Mouse (Mus musculus) adrenal gland, postnatal 14 days (tissue): ENCODE data around the gene Dhx32. TPM values are rescaled to one million over a fixed set of nuclear protein-coding genes. Genes with fewer than 3 reads are reported as not detected.
"Not testable (repeated sequence)": the region's sequence is repeated elsewhere in the genome, so short reads cannot be mapped to it uniquely, and the experiment has no call there.

Experiments used
- DNase-seq: peaks from one replicate; pipeline ENCODE4 v3.0.0; 2021; ENCODE audit warnings: mixed read lengths
- total RNA-seq: library from RNA; stranded (reverse); gene quantifications from 2 replicates; pipeline ENCODE4 v1.2.3, GENCODE M21; 2021

The Dhx32 gene
- total RNA-seq, 1 experiment from 2014 or later, result 41.6 TPM

GRCm38 (mm10) chr7:133729351-133729750 lies 53.2 kb downstream of the Dhx32 start:
- no peak for DNase-seq

DNA sequence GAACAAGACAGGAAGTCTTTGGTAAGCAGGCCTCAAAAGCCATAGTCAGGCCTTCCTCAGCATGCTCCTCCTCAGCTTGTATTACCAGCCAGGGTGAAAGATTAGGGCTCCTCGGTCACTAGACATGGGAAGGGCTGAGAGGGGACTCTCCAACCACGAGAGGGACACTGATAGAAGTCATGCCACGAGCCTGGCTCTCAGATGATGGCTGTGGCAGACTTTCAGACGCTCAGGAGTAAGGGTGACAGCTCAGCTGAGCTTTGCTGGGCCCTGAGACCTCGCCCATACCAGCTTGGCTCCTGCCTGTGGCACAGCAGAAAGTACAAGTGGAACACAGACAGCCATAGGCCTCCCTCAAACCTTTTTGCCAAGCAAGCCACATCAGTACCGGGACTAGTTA lies 55.5 kb downstream of the Dhx32 start:
- DNase-seq, result no peak

DNA sequence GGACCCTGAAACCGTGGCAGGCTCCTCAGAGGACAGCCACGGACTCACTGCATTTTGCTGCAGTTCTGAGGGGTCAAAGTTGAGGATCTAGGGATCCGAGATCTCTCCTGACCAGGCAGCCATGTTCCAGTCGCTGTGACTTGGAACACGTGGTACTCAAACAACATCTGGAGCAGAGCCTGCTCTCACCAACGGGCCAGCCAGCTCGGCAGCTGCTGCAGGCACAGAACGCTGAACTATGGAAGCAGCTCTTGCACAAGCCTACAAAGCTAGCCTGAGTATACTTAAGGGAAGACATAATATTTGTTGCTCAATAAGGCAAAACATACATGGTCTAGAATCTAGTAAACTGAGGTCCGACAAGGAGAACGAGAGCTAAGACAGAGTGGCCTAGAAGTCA lies 57.0 kb downstream of the Dhx32 start:
- peak; percentile 47 for DNase-seq

DNA sequence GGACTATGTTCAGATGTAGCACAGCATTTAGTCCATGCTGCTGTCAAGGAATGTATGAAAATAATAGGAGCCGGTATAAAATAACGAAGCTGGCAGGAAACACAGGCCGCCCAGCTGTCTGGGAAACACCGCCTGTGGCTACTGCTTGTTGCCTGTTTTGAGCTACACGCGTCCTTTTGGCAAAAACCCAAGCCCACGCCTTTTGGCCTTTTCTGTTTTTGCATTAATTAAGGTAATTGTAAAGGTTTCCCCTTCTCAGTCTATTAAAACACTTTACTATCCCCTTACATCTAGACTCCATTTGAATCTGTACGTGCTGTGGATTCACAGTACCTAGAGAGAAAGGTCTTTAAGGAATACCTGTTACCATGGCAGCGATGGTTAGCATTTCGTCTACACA lies 57.7 kb downstream of the Dhx32 start:
- no peak for DNase-seq

DNA sequence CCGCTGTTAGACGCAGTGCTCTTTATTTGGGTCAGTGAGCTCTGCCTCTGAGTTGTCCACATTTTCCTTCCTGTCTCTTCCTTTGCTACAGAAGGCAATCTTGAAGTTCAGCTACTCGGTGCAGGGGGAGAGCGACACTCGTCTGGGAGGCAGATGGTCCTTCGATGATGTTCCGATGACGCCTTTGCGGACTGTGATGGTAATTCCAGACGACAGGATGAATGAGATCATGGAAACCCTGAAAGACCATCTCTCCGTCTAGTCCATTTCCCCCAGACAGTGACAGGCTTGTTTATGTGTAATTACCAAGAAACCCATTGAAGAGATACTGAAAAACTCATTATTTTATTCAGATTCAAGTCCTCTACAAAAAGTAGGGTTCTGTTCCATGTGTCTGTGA lies 61.9 kb downstream of the Dhx32 start:
- DNase-seq, result no peak

DNA sequence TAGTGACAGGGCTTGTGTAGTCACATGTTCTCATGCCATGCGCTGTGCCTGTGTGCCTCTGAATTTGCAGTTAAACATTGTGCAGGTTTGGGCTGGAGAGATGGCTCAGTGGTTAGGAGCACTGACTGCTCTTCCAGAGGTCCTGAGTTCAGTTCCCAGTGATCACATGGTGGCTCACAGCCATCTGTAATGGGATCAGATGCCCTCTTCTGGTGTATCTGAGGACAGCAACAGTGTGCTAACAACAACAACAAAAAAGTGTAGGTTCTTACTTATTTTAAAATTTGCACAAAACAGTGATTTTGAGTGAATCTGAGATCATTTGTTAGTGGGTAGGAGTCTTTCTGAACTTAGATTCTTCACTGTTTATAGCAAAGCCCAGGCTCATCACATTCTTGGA lies 63.9 kb downstream of the Dhx32 start:
- DNase-seq, result no peak

GRCm38 (mm10) chr7:133715387-133715786 lies 67.1 kb downstream of the Dhx32 start:
- DNase-seq, result peak; percentile 55

DNA sequence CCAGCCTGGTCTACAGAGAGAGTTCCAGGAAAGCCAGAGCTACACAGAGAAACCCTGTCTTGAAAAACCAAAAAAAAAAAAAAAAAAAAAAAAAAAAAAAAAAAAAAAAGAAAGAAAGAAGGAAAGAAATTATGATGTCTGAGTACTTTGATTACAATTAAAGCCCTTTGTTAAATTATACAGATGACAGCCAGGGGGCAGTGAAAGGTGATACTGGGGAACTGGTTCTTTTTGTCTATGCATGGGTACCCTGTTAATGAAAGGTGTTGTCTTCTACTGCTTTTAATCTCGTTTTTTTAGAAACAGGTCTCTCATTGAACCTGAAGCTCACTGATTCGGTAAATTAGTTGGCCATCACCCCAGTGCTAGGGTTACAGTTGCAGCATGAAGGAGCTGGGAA lies 75.2 kb downstream of the Dhx32 start:
- DNase-seq, result no peak

- DNase-seq, result no peak
Measured at GRCm38 (mm10) chr7:133703906-133704305, 78.6 kb downstream of the Dhx32 start.

DNA sequence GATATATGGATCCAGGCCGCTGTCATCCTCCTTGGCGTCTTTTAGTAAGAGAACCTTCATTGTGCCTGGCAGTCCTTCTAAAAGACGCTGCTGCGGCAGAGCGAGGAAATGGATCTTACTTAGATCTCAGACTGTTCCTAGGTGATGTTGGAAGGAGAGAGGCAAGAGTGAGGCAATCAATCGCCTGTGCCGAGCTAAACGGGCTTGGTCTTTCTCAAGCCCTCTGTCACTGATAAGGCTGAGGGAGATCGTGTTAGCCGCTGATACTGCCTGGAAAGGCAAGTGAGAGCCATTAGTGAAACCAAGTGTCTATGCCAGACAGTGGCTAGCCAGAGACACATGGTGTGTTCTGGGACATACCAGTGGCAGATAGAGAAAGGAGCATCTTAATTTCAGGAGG lies 80.2 kb downstream of the Dhx32 start:
- no peak for DNase-seq

DNA sequence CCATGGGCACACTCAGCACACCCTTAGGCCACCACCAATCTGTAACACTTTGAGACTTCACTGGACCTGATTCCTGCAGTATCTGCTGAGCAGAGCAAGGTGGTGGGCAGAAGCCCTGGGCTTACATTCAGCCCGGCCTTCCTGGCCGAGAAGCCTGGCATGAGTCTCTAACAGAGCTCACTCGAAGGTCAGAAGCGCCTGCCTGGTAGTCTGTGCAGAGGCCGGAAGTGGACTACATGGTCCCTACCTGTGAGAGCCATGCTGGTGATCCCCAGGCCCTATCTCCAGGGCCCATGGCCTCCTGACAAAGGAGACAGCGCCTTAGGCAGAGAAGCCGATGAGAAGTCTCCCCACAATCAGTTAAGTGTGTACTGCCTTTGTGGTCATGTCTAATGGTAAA lies 81.2 kb downstream of the Dhx32 start:
- DNase-seq, result no peak

GRCm38 (mm10) chr7:133699885-133700284 lies 82.6 kb downstream of the Dhx32 start:
- no peak for DNase-seq

DNA sequence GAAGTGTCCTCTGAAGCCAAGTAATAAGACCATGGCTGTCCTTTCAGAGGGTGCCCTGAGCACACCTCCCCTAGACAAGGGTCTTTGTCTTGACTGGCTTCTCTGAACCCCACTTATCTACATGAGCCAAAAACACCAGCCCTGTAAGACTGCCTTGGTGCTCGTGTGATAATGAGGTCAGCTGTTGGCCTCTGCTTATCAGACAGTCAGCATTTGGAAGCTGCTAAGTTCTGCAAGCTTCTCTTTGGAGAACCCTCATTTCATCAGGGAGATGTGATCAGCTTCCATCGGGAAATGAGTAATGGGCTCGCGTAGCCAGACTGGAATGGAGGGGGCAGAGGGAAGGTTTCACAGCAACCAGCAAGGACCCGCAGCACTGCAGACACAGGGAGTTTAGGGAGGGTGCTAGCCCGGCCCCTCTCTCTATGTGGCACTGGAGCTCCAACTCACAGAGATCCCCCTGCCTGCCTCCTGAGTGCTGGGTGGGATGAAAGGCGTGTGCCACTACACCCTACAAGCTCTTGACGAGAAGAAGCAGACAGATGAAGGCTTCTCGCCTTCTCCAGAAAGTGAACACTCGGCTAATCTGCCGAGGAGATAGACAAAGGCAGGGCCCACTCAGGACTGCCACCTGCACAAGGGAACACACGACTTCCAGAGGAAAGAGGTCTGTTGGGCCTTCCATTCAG lies 84.4 kb downstream of the Dhx32 start:
- no peak for DNase-seq

DNA sequence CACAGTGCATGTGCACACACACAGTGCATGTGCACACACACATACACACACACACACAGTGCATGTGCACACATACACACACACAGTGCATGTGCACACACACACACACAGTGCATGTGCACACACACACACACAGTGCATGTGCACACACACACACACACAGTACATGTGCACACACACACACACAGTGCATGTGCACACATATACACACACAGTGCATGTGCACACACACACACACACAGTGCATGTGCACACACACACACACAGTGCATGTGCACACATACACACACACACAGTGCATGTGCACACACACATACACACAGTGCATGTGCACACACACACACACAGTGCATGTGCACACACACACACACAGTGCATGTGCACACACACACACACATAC lies 96.9 kb downstream of the Dhx32 start:
- not testable (repeated sequence) for DNase-seq

DNA sequence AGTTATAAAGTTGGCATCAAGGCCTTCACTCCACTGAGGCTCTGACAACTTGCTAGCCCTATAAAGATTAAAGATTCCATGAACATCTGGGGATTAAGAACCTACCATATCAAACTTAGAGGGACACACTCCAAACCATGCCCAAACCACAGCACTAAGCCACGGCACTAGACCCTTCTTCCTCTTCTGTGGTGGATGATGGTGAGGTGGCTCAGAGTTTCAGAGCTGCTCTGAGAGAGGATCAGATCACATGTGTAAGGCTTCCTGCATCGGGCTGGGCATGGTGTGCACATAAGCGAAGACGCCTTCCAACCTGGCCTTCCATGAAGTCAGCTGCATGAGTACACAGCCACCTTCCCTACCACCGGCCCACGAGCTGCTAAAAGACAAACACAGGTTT lies 97.8 kb downstream of the Dhx32 start:
- no peak for DNase-seq

- no peak for DNase-seq
Measured at GRCm38 (mm10) chr7:133684110-133684509, 98.4 kb downstream of the Dhx32 start.

DNA sequence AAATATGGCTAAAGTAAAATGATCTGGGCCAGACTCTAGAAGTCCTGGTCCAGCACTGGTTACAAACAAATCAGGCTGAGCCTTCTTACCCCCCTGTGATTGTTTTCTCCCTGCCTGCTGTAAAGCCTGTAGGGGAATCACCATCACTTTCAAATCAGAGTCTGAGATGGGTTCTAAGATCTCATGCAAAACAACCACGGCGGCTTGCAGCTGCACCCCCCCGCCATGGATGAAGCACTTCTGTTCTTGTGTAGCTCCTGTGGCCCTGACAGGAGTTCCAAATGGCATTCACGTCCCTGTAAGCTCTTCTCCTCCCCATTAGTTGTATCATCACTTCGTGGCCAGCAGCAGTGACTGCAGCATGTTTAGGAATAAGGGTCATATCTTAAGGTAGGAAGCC lies 98.9 kb downstream of the Dhx32 start:
- DNase-seq, result no peak

DNA sequence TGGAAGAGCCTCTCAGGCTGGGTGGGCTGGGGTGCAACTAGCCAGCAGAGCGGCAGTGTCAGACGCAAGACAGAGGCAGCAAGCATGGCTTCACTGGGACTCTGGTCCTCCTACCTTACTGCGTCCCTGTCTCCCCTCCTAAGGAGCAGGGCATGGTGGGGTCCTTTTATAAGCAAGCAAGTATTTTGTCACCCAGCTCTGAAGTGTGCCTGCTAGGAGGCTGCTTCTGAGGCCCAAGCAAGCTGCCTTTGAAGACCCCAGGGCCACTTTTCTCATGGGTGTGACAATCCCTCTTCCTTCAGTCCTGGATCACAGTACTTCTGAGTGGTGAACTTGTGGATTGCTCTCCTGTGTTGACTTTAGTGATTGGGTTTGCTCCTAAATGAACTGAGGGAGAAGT lies 102.6 kb downstream of the Dhx32 start, which contains the start of gene Mmp21:
TSS of gene Mmp21 (minus strand) at position 101 of the 400 bp plus-strand sequence.
- DNase-seq, result no peak

GRCm38 (mm10) chr7:133679439-133679838 lies 103.1 kb downstream of the Dhx32 start:
- peak; percentile 47 for DNase-seq

GRCm38 (mm10) chr7:133678716-133679115 lies 103.8 kb downstream of the Dhx32 start:
- no peak for DNase-seq

- DNase-seq, result no peak
Measured at GRCm38 (mm10) chr7:133676002-133676401, 106.5 kb downstream of the Dhx32 start.
